Mouse (Mus musculus) left cerebral cortex, adult 2 months (tissue): ENCODE data around the gene H2-DMb2. TPM values are rescaled to one million over a fixed set of nuclear protein-coding genes. Genes with fewer than 3 reads are reported as not detected.

Experiments used
- DNase-seq, 2 experiments: peaks; one replicate each; pipeline ENCODE4 v3.0.0; 2021 to 2022; ENCODE audit warnings: low spot score in 2 of 2, mixed read lengths in 1 of 2; ENCODE audit errors: extremely low spot score in 1 of 2
- H3K27ac ChIP-seq: fragments of 200-600 bp; 2 replicates; pipeline ENCODE4 v1.8.1; 2022
- H3K4me3 ChIP-seq: fragments of 200-600 bp; 2 replicates; pipeline ENCODE4 v1.8.1; 2022
- CTCF ChIP-seq: fragments of 200-600 bp; IDR thresholded peaks from 2 replicates; pipeline ENCODE4 v1.8.1; 2022; ENCODE audit warnings: antibody characterized with exemption, mild to moderate bottlenecking, moderate library complexity
- intact Hi-C: fragments of 180-260 bp; cut with DNase I; formaldehyde crosslinking; loops from one replicate; pipeline ENCODE4 v1.15.1; 2025
- total RNA-seq, 2 experiments: library from RNA; stranded (reverse); gene quantifications; 2 replicates each; pipeline ENCODE4 v1.2.3; 2021

H2-DMb2 gene
- total RNA-seq, 2 experiments from 2014 or later: 0.56 to 0.59 TPM

DNA sequence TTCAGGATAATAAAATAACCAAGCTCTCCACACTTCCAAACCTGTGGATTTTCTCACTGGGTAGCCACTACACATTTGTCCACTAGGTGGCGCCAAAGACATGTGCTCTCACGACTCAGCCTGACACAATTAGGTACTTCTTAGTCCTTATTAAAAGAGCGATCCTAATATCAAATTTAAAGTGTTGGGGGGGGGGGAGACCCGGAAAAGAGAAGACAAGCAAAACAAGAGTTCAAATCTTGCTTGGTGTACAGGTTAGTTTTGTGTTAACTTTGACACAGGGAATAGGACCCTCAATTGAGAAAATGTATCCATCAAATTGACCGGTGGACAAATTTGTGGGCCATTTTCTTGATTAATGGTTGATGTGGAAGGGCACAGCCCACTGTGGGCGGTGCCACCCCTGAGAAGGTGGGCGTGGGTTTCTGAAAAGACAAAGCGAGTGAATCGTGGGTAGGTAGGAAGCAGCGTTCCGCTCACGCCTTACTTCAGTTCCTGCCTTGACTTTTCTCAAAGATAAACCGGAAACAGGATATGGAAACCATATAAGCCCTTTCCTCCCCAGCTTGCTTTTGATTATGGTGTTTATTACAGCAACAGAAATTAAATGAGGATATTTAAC, 27.9 kb downstream of the H2-DMb2 start:
- Histone ChIP-seq H3K4me3 (no peak overlapping the region), H3K27ac (no peak overlapping the region)
- intact Hi-C loops: loop anchor here (1.0 to 2.0 kb wide), 5 partner anchors 33 to 240 kb away; no protein-coding TSS in a partner anchor
- peak; percentile 73 to 80 for DNase-seq
- peak; percentile 91 for TF ChIP-seq CTCF

DNA sequence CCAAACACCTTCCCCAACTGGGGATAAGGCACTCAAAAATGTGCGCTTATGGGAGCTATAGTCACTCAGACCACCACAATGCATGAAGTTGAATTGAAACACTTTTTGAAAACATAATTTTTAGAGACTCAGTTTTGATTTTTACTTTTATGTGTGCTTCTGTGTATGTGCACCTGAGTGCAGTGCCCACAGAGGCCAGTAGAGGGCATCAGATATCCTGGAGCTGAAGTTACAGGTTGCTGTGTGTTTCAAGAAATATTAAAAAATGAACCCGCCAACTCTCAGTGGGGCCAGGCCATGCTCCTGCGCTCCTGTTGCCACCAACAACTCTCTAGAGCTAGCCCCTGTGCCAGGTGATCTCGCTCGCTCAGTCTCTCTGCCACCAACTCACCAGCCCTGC, 29.4 kb downstream of the H2-DMb2 start:
- intact Hi-C loops: no loop called here
- no peak overlapping the region for H3K27ac ChIP-seq
- DNase-seq: no peak
- H3K4me3 ChIP-seq: no peak overlapping the region
- peak; percentile 17 for TF ChIP-seq CTCF

DNA sequence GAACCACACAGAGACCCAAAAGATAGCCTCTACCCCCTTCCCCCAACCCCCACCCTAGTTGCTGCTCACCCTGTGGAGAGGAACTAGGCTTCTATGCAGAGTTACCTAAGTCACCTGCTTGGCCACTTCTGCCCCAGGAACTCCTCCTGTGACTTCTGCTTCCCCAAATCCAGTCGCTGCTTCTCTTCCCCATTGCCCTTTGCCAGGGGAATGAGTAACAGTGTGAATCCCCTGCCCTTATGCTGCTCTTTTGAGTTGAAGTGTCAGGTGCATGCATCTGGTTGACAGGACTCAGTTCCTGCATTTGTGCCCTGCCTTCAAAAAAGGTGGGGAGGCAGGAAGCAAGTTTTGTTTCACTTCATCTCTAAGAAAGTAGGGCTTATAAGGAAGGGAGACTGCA, 31.0 kb downstream of the H2-DMb2 start:
- no peak for DNase-seq
- H3K4me3 ChIP-seq: no peak overlapping the region
- intact Hi-C loops: no loop called here
- H3K27ac ChIP-seq: no peak overlapping the region
- no peak for TF ChIP-seq CTCF

DNA sequence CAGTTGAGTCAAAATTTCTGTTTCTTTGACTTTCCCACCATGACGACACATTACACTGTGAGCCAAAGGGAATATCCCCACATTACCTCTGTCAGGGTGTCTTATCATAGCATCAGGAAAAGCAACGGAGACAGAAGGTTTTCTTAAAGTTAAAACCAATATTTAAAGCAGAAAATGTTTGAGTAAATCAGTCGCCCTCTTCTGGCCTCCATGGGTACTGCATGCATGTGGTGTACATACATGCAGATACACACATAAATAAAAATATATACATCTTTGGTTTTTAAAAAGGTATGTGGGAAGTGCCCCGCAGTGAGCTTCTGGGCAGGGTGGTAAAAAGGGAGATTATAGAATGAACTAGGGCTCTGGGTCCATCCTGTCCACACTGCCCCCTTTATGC, 34.1 kb downstream of the H2-DMb2 start:
- Histone ChIP-seq H3K27ac (no peak overlapping the region), H3K4me3 (no peak overlapping the region)
- TF ChIP-seq CTCF: peak; percentile 29
- intact Hi-C loops: no loop called here
- DNase-seq: no peak

DNA sequence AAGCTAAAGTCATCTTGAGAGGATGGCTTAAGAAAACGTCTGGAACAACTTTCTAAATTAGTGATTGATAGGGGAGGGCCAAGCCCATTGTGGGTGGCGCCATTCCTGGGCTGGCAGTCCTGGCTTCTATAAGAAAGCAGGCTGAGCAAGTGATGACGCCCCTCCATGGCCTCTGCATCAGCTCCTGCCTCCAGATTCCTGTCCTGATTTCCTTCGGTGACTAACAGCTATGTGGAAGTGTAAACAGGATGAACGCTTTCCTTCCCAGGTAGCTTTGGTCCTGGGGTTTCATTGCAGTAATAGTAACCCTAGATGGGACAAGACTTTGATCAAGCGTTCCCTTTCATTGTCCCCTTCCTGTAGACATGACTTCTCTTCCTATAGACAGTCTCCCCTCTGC, 35.9 kb downstream of the H2-DMb2 start:
- DNase-seq: no peak
- no peak for TF ChIP-seq CTCF
- no peak overlapping the region for H3K27ac ChIP-seq
- H3K4me3 ChIP-seq: no peak overlapping the region
- intact Hi-C loops: no loop called here

DNA sequence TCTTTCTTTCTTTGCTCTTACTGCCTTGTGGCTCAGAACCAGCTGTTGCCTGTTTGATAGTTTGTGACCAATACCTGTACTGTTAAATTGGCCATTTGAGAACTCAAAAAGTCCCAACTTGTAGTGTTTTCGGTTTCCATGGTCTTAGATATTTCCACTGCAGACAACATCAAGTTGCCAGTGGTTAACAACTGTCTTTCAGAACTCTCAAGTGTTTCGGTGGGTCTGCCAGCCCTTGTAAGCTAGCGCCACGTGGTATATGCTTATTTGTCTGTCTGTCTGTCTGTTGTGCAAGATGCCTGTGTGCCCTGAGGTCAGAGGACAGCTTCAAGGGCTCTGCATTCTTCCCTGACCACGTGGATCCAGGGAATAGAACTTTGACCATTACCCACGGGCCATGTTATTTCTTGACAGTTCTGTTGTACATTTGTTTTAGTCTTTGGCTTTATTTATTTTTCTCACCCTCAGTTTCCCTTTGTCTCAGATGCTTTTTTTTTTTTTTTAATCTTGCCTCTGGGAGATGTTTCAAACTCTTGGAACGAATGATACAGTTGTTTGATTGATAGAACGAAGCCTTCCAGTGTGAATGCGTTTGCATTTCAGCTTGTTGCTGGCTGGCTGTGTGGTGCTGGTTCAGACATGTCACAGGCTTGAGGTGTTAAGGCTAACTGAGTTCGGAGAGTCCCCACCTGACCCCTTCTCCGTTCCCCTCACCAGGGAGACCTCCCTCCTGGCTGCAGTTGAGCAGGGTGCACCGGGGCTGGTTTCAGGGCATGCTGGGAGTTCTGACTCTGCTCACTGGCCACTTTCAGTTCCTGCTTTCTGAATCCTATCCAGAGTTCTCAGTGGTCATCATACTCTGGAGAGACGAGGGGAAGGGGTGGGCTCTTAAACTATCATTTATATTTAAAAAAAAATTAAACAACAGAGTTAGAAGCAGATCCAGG, 37.1 kb downstream of the H2-DMb2 start:
- DNase-seq: no peak
- intact Hi-C loops: no loop called here
- TF ChIP-seq CTCF: no peak
- no peak overlapping the region for H3K4me3 ChIP-seq
- H3K27ac ChIP-seq: no peak overlapping the region

DNA sequence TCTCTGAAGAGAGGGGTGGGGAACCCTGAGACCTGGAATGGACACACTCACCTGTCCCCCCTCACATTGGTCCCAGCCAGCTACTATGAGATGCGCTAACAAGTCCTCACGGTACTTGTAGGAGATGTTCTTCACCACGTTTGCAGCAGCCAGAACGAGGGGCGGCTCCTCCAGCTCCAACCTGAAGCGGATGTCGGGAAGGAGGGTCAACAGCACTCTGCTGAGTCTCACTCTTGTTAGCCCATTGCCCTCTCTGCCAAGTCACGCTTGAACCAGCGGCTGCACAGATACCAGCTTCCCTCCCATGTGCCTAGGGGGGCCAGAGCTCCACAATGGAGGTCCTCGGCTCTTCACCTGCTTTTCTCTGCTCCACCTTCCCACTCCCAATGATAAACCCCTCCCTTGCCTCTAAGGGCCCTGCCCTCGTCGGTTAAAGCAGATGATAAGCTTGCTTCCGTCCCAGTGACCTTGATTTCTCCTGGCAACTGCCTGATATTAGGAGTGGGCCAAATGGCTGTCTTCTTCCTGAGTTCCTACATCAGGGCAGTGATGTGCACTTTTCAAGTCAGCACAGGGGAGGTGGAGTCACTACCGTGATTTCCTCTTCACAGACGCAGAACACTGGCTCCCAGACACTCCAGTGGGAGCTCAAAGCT, 40.6 kb downstream of the H2-DMb2 start:
- no peak for TF ChIP-seq CTCF
- Histone ChIP-seq H3K27ac (no peak overlapping the region), H3K4me3 (no peak overlapping the region)
- no peak for DNase-seq
- intact Hi-C loops: no loop called here

DNA sequence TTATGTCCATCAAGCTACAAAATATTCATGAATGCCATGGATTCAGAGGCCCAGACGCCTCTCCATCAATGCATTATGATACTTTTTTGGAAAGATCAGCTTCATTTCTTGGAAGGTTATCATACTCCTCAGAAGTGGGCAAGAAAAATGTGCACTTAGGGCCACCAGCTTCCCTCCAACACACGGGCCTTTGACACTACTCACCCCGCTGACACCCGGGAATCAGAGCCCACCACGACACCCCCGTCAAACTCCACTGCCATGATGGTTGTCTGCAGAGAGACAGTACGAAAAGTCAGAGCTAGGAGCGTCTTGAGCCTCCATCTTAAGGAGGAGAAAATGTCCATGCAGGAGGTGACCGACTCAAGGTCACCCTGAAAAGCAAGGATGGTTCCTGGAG, 42.4 kb downstream of the H2-DMb2 start:
- no peak overlapping the region for H3K4me3 ChIP-seq
- no peak for TF ChIP-seq CTCF
- intact Hi-C loops: no loop called here
- no peak overlapping the region for H3K27ac ChIP-seq
- DNase-seq: no peak

DNA sequence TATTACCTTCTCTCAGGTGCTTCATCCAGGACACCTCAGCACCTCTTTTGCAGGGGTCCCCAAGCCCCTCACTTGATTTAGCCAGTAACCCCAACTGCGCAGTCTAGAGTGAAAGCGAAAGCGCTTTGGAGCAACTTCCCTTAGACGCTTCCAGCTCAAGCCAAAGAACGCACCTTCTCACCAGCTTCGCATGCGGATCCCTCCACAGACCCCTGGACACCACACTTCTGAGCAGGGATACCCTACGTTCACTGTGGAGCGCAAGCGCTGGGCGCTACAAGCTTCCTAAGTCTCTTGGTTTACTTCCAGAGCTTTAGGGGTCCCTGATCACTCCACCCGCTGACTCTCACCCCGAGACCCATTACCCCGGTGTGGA, 43.8 kb downstream of the H2-DMb2 start:
- no peak for TF ChIP-seq CTCF
- intact Hi-C loops: no loop called here
- Histone ChIP-seq H3K4me3 (peak overlapping the region; percentile 68), H3K27ac (peak overlapping the region; percentile 42)
- DNase-seq: no peak

DNA sequence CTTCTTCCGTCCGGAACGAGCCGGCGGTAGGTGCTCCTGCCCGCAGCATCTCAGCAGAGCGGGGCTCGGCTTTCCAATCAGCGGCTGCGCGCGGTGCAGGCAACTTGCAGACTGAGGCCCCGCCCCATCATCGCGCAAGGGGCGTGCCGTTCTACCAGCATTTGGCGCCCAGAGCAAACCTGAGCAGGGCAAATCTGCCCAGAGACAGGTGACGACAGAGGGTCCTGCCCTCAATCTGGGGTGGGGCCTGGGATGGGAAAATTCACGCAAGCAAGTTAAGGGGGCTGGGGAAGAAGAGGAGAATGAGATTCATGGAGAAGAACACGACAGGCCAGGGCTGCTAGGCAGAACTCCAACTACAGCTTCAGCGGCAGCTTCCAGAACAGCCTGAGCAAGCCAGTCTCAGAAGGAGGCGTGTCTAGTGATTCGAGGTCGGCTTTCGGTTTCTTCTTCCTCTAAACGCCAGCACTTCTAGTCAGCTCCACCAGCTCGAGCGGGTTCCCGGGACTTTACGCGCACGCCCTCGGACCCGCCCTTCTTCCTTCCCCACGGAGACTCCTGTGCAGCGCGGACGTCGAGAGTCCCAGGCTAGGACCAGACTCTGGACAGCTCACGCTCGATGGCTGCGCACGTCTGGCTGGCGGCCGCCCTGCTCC, 44.3 kb downstream of the H2-DMb2 start, which contains the start of the genes Tap1 and Psmb9:
TSS of gene Tap1 (plus strand) at position 293 of the 656 bp plus-strand sequence.
TSS of gene Psmb9 (minus strand) at position 504 of the 656 bp plus-strand sequence.
- intact Hi-C loops: no loop called here
- TF ChIP-seq CTCF: no peak
- Histone ChIP-seq H3K4me3 (peak within 1 kb of the TSS; percentile 68), H3K27ac (peak within 1 kb of the TSS; percentile 42)
- DNase-seq: peak; percentile 95

DNA sequence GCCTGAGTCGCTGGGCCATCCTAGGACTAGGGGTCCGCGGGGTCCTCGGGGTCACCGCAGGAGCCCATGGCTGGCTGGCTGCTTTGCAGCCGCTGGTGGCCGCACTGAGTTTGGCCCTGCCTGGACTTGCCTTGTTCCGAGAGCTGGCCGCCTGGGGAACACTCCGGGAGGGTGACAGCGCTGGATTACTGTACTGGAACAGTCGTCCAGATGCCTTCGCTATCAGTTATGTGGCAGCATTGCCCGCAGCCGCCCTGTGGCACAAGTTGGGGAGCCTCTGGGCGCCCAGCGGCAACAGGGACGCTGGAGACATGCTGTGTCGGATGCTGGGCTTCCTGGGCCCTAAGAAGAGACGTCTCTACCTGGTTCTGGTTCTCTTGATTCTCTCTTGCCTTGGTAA, 44.9 kb downstream of the H2-DMb2 start:
- no peak for DNase-seq
- peak overlapping the region; percentile 42; the same call in 1 of the 2 replicates for H3K27ac ChIP-seq
- no peak for TF ChIP-seq CTCF
- peak overlapping the region; percentile 68 for H3K4me3 ChIP-seq
- intact Hi-C loops: no loop called here

DNA sequence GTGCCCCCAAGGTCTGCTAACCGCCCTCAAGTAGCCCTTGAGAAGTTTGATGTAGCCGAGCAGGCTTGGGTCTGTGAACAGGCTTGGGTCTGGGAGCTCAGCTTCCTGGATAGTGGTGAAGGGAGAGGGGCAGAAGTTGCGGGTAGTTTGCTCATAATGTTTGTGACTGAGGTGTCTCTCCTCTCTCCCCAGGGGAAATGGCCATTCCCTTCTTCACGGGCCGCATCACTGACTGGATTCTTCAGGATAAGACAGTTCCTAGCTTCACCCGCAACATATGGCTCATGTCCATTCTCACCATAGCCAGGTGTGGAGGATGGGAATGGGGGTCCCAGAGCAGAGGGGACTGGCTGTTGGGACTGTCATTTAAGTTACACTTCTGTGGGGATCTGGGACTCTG, 45.9 kb downstream of the H2-DMb2 start:
- no peak overlapping the region for H3K27ac ChIP-seq
- no peak overlapping the region for H3K4me3 ChIP-seq
- no peak for TF ChIP-seq CTCF
- intact Hi-C loops: no loop called here
- DNase-seq: no peak
